Mouse (Mus musculus) lung, postnatal 0 days (tissue): ENCODE results near the gene Ubr7.

Experiments
- CTCF ChIP-seq: IDR thresholded peaks from 2 replicates; pipeline ENCODE4 v1.5.1; 2016; ENCODE audit warnings: antibody characterized with exemption, mild to moderate bottlenecking
- EP300 ChIP-seq: IDR thresholded peaks from 2 replicates; pipeline ENCODE4 v1.6.1; 2016; ENCODE audit warnings: antibody characterized with exemption, mild to moderate bottlenecking, control low read depth

GRCm38 (mm10) chr12:102730798-102731619 lies 26.8 kb upstream of the Ubr7 start:
- TF ChIP-seq CTCF = no peak
- TF ChIP-seq EP300 = no peak
